Mouse (Mus musculus) cerebellum, postnatal 36 days (tissue): Measurements from ENCODE around the gene Slf1.

Experiments
- DNase-seq, 2 experiments: peaks; one replicate each; pipeline ENCODE4 v3.0.0; 2021 to 2022; ENCODE audit warnings: mixed read lengths in 2 of 2

Gene Slf1

DNA sequence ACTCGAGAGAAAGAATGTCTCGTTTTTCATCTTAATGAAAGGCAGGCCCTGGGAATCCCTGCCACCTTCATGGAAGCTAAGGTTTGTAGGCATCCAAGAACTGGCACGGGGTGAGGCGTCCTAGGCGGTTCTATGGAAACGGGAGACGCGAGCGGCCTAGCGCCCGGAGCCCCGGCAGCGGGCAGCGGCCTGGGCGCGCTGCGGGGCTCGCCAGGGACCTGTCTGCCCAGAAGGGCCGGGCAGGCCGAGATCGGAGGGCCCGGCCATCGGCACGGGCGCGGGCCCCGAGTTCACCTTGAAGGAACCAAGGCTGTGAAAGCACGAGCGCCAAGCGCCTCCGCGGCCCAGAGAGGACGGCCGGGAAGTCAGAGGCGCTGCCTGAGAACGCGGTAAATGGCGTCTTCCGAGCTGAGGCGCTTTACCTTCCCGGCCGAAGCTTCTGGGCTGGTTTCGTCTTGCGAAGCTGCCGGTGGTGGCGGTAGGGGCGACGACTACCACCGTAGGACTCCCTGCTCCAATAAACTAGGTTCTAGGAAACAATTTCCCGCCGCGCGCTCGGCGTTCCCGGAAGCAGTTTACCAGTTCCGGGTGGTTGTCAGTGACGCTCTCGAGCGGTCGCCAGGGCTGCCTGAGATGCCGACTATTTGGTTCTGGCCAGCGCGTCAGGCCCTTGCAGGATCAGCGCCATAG, at the start of gene Slf1, which contains the start of gene 2210408I21Rik:
Slf1 (minus strand) TSS at position 543 of the 690 bp plus-strand sequence.
2210408I21Rik (plus strand) TSS at position 610 of the 690 bp plus-strand sequence.
- DNase-seq: peak; percentile 85 to 88

DNA sequence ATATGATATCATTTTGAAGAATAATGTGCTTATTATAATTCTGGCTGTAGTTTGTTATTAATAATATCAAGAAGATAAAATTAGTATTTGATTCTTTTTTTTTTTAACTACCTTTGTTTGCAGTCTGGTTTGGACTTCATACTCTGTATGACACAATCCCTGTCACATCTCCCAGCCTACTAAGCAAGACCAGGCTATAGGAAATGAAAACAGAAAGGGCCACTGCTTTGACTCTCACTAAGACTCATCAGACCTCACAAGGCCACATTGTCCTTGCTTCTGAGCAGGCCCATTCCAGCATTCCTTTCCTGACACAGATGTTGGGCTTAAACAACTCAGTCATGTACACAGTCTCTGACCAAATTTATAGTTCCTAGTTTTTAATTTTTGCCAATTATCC, 42.7 kb upstream of the Slf1 start:
- DNase-seq: no peak

GRCm38 (mm10) chr13:77140890-77141289, 5.6 kb upstream of the Slf1 start:
- no peak for DNase-seq

DNA sequence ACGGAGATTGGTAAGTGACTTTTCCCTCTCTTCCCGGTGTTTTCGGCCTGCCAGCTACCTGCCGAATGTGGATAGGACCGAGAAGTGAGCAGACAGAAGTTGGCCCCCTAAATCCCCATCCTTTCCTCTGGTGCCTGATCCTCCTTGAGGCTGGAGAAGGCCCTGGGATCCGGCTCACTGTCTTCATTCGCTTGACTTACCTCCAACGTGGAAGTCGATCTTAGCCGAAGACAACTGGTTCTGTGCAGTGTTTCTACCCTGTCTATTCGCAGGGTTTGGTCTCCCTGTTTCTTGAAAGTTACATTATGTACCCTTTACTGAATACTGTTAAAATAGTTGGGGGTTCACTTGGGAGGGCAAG, 328 bp upstream of the Slf1 start:
- no peak for DNase-seq

DNA sequence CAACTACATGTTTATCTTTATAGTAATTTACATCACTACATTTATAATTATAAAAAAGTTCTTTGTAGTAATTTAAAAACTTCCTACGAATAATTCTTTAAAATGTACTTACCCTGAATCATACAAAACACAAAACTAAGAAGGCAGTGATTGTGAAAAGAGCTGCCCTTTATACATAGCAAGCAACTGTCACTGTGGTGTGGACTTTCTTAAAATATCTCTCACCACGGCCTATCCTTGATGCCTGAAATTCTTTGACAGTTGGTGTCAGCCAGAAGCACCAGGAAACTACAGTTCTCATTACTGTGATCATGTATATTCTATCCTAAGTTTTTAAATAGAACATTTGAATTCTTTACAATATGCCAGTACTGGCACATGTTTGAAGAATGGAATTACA, 4.1 kb downstream of the Slf1 start:
- no peak for DNase-seq

DNA sequence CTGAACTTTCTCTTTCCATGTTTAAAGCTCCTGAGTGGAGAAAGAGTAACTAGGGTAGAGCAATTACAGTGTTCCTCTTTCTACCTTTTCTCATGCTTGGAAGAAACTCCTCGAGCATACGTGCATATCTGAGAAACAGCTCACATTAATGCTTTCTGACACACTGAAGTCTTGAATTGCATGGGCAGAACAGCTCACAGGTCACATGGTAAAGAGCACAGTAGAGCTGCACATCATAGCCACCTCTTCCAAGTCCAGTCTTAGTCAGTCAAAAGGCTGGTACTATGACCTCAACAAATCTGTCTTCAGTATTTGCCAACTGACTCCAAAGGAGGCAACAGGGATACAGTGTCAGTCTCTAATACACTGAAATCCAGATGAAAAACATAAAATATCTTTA, 7.0 kb downstream of the Slf1 start:
- no peak for DNase-seq

GRCm38 (mm10) chr13:77125159-77125558, 10.1 kb downstream of the Slf1 start:
- DNase-seq: no peak

- no peak for DNase-seq
These were observed 16.6 kb downstream of the Slf1 start for GRCm38 (mm10) chr13:77118695-77119094.

- no peak for DNase-seq
These were observed 27.5 kb downstream of the Slf1 start for GRCm38 (mm10) chr13:77107734-77108133.

- peak; percentile 13 to 31 for DNase-seq
These were observed 42.4 kb downstream of the Slf1 start for GRCm38 (mm10) chr13:77092876-77093275.

- no peak for DNase-seq
These were observed 63.2 kb downstream of the Slf1 start for GRCm38 (mm10) chr13:77072030-77072429.

GRCm38 (mm10) chr13:77068847-77069246, 66.4 kb downstream of the Slf1 start:
- no peak for DNase-seq

DNA sequence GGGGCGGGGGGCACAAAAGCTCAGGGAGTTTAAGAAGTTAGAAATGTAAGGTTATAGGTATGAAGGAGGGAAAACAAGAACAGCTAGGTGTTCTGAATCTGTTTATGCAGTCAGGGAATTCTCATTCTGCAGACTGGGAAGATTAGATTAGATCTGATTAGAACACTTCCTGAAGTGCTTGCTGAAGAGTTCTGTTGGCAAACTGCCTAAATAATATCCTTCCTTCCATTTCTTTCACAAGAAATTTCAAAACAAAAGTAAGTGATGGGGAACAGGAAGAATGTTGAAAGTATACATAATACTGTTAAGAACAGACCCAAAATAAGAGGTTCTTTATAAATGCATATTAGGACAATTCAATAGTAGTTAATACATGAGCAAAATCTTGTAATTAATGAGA, 72.1 kb downstream of the Slf1 start:
- DNase-seq: no peak

- no peak for DNase-seq
These were observed 85.5 kb downstream of the Slf1 start for GRCm38 (mm10) chr13:77049736-77050135.

DNA sequence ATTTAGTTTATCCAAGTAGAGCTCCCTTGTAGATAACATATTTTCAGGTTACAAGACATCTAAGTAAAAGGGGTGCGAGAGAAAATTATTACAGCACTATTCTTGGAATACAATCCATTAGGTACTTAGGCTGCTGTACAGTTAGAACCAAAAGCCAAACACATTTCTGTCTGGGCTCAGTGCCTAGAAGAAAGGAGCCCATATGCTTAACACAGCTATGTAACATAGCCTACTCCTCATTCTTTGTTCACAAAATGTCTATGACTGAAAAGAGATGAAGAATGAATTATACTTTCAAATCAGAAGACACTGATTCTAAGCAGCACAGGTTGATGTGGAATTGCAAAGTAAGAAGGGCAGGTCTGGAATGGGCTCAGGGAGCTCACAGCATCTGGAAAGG, 86.8 kb downstream of the Slf1 start:
- DNase-seq: peak; percentile 21 to 47

DNA sequence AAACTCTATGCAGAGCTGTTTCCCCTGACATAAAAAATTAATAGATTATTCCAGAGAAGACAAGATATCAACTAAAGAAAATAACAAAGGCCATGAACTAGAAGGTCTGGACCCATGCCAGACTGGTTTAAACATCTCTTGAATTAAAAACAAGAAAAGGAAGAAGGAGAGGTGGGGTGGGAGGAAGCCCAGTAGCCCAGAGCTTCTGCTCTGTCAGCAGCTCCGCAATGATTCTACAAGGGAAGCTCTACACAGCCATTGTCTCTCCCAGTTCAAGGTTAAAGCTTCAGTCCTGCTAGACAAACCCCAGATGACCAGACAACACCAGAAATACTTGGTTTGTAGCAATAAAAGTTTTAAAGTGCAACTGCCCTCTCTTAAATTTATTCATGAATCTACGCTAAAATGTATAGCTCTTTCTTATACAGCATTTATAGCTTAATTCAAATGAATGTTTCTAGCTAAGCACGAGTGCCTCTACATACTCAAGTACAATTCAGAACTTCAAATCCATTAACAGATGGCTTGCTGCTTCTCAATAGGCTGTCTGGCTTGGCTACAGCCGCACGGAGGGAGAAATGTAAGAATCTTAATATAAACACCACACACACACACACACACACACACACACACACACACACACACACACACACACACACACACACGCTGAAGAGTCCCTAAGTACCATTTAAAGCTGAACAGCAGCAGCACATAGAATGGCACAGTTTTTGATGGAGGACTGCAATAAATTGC, 87.9 kb downstream of the Slf1 start:
- peak; percentile 13 to 24 for DNase-seq

- DNase-seq: peak in 1 of 2 experiments; percentile 11
These were observed 88.9 kb downstream of the Slf1 start for GRCm38 (mm10) chr13:77046416-77046815.

DNA sequence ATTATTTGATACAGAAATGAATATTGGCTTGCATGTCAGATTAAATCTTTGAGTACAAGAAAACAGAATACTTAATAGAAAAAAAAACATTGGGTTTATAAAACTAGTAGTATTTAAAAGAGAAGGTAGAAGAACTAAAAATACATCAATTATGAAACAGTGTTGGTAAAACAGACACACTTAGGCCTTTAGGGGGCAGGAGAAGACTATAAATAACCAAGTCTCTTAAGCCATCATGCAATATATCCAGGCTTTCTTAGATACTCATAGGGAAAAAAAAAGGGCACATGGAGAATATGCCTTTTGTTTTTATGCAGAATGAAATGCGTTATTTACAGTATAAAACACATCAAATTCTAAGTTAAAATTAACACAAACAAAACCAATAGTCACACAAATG, 89.9 kb downstream of the Slf1 start:
- DNase-seq: no peak

GRCm38 (mm10) chr13:77043375-77043774, 91.9 kb downstream of the Slf1 start:
- no peak for DNase-seq

DNA sequence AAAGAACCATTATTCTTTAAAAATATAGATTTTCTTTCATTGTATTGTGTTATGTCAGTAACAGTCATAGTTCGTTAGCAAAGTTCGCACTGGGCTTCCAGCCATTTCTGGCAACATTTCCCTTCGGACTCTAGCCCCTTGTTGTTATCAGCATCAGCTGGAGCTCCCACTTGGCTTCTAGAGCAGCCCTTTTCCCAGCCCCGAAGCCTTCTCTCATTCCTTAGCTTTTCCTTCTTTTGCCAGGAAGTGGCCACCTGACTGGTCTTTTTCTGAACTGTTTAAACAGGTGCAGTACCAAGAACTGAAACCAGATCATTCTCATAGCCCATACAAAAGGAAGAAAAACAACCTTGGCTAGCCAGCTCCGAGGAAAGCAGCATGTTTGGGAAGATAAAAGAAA, 105.7 kb downstream of the Slf1 start:
- no peak for DNase-seq

DNA sequence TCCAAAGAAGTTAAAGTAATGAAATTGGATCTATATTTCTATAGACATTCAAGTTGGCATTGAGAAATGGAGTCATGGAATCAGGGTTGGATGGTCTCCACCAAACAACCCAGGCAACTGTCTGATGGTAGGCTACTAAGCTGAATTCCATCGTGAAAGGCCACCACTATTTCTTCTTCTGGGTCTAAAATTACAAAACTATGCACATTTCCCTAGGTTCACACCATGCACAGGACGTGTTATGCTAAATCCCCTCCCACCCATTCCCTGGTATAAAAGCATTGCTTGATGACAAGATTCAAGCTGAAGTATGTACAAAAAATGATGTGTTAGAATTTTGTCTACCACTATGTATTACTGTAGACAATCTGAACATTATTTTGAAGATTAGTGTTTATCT, 116.4 kb downstream of the Slf1 start:
- DNase-seq: no peak

- DNase-seq: no peak
These were observed 131.6 kb downstream of the Slf1 start for GRCm38 (mm10) chr13:77003684-77004083.

GRCm38 (mm10) chr13:77002628-77003027, 132.6 kb downstream of the Slf1 start:
- no peak for DNase-seq
